Mouse (Mus musculus) spleen, adult 18-20 months (tissue): Measurements from ENCODE around the gene Tuba1c.
A peak's percentile ranks its signal among the peaks of the same experiment; 100 is the strongest.
"Not testable (repeated sequence)": the region's sequence is repeated elsewhere in the genome, so short reads cannot be mapped to it uniquely, and the experiment has no call there.

Source experiments
- DNase-seq, 2 experiments: peaks; one replicate each; pipeline ENCODE4 v3.0.0; 2022; ENCODE audit warnings: mixed read lengths in 2 of 2

Tuba1c gene

GRCm38 (mm10) chr15:99074019-99074599, 44.4 kb downstream of the Tuba1c start, which contains the start of gene Troap:
Gene Troap, plus strand, starts transcription at chr15:99074575.
- DNase-seq, result no peak

DNA sequence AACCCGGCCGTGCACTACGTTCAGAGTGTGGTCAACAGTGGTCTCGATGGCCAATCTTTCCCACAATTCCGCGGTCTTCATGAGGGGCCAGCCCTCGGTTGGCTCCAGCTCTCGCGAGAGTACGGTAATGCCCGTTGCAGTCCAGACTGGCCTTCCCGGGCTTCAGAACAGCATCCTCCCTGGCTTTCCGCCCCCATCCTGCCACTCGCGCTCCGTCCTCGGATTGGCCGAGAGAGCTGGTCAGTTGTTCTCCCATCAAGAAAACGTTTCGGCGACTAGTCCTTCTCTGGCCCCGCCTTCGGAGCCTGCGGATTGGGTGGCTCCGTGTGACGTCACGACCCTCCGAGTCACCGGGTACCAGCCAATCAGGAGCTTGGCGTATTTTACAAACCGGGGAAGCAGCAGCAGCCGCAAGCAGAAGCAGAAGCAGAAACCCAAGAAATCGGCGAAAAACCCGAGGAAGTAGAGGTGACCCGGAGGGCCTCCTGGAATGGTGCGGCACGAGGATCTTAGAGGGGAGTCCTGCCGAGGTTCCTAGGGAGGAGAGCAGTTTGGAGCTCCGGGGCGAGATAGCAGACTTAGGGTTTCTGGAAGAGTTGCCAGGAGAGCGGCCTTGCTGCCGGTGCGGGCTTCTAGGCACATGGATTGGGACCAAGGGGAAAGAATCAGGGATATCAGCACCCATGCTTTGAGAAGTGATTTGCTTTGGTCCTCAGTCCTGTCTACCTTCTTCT, 45.1 kb downstream of the Tuba1c start:
- peak; percentile 90 to 97 for DNase-seq

DNA sequence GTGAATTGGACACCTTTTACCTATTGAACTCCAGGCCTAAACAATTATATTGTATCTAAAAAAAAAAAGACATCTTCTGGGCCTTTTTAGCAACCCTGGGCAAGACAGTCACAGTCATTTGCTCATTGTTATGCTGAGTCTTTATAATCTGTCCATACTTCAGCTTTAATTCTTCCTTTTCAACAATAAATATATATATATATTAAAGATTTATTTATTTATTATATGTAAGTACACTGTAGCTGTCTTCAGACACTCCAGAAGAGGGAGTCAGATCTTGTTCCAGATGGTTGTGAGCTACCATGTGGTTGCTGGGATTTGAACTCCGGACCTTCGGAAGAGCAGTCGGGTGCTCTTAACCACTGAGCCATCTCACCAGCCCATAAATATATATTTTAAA, 46.3 kb downstream of the Tuba1c start:
- not testable (repeated sequence) for DNase-seq

DNA sequence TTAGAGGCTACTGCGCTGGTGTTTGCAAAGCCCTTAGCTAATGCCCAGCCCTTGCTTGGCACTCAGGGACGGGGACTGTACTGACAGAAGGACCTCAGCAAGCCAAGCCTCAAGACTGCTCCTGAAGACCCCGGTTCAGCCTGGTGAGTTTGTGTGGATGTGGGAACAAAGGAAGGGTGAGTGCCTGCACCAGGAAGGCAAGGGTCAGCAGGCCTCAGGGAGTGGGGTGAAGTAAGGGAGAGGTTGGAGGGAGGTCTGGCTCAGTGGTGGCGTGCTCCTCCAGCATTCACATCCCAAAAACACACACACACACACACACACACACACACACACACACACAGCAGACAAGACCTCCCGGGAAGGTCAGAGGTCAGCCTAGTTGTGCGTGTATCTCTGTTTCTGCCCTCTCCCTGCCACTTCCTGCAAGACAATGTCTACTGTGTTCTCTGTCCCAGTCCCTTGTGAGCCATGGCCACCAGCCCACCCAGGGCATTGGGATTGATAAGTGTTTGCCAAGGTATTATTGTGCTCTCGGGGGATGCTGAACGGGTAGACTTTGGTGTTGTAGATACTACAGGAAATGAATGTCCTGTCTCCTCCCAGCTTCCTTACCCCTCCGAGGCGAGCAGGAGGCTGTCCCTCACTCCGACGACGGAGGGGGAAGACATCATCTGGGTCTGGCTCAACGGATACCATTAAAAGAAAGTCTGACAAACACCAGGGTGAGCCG, 48.7 kb downstream of the Tuba1c start:
- no peak for DNase-seq

DNA sequence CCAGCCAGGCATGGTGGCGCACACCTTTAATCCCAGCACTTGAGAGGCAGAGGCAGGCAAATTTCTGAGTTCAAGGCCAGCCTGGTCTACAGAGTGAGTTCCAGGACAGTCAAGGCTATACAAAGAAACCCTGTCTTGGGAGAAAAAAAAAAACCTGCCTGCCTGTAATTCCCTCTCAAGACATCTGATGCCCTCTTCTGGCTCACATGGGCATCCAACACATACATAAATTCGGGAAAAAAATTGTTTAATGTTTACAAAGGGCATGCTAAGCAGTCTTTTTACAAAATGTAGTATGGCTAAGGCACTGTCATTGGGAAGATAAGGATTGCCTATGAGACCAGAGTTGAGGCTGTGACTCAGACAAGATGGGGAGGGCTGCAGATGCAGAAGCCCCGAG, 50.1 kb downstream of the Tuba1c start:
- no peak for DNase-seq

DNA sequence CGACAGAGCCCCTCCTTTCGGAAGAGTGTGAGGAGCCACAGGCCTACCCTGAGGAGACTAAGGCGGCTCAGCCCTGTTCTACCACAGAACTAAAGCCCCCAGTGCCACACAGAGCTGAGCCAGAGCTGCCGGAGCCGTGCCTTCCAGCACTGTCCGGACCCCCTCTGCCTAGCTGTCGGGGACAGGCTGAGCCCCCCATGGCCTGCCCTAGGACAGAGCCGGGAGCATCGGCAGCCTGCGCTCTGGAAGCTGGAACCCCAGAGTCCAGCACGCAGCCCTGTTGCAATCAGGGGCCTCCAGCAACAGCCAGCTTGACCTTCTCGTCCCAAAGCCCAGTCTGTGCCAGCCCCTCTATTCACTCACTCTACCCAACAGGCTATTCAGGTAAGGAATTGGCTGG, 52.6 kb downstream of the Tuba1c start:
- DNase-seq, result no peak

DNA sequence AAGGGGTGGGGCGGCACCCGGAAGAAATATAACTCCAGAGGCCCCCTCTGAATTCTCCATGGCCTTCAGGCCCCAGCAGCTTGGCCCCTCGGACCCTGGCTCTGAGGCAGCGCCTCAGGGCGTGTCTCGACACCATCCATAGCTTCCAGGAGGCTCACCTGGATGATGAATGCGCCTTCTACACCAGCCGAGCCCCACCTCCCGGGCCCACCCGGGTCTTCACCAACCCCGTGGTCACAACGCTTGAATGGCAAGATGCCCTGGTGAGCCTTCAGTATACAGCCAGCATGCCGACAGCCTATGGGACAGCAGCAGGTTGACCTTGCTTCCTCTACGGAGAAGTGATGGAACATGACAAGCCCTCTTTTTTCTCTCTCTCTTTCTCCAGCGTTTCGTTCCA, 53.1 kb downstream of the Tuba1c start:
- no peak for DNase-seq

- DNase-seq, result peak in 1 of 2 experiments; percentile 55
These were observed 53.6 kb downstream of the Tuba1c start for GRCm38 (mm10) chr15:99083258-99083657.

GRCm38 (mm10) chr15:99083867-99084557, 54.3 kb downstream of the Tuba1c start:
- no peak for DNase-seq

- DNase-seq, result no peak
These were observed 54.9 kb downstream of the Tuba1c start for GRCm38 (mm10) chr15:99084618-99085017.

GRCm38 (mm10) chr15:99085997-99086396, 56.3 kb downstream of the Tuba1c start:
- DNase-seq, result no peak

DNA sequence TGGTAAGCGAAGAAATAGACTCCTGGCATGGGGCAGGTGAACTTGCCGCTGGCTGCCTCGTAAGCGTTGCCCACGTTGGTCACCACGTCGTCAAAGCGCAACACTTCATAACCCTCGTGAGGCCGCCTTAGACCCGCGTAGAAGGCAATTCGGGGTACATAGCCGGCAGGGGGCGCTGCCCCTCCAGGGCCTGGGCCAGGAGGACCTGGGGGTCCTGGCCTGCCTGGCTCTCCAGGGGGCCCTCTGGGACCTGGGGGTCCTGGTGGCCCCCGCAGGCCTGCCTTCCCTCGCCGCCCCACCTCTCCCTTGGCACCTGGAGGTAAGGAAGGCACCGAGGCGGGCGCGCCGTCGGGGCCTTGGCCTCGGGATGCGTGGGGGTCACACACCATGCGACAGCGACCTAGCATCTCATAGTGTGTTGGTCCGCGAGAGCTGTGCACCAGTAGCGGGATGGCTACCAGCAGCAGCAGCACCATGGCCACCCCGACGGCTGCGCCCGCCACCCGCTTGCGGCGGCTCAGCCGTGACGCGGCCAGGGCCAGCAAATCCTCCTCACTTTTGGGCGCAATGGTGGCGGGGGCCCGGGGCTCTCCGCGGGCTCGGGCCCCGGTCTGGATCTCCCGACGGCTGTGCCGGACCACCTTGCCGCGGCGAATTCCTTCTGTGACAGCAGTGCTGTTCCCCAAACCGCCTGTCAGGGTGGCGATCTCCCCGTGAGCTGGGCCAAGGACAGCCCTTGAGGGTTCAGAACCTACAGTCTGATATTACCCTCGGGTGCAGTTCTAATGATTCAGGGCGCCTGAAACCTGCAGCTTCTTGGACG, 57.8 kb downstream of the Tuba1c start, which contains the start of gene C1ql4:
Gene C1ql4, minus strand, starts transcription at position 565 of the 823 bp plus-strand sequence.
- DNase-seq, result no peak
